Mouse (Mus musculus) macrophage (primary cell): ENCODE data around the gene Slco1b2. TPM values are rescaled to one million over a fixed set of nuclear protein-coding genes. Genes with fewer than 3 reads are reported as not detected.

Experiments used
- polyA plus RNA-seq: library from polyadenylated mRNA; stranded (reverse); fragments of 250-400 nt; gene quantifications from 3 replicates; pipeline ENCODE4 v1.2.4, GENCODE M21; 2018; ENCODE audit warnings: inconsistent platforms

Slco1b2 gene
- polyA plus RNA-seq, 1 experiment from 2014 or later: not detected

Other genes with a start within 250 kb of the Slco1b2 start
- gene Slco1c1, start 105.2 kb upstream of the Slco1b2 start, polyA plus RNA-seq: not detected in 3 replicates
- not detected in 3 replicates for gene Gm5724, start 144.3 kb downstream of the Slco1b2 start, polyA plus RNA-seq
- not detected in 3 replicates for gene Slco1a4, start 226.7 kb downstream of the Slco1b2 start, polyA plus RNA-seq